Mouse (Mus musculus): ENCODE measurements at regions not wholly inside any gene's neighbourhood (a gene's known extent, or its start where the extent isn't known, plus 50 kb on each side); places are given as distances from the start of the nearest gene placed in this dataset.
"Not testable (repeated sequence)": the region's sequence is repeated elsewhere in the genome, so short reads cannot be mapped to it uniquely, and the experiment has no call there.

DNA sequence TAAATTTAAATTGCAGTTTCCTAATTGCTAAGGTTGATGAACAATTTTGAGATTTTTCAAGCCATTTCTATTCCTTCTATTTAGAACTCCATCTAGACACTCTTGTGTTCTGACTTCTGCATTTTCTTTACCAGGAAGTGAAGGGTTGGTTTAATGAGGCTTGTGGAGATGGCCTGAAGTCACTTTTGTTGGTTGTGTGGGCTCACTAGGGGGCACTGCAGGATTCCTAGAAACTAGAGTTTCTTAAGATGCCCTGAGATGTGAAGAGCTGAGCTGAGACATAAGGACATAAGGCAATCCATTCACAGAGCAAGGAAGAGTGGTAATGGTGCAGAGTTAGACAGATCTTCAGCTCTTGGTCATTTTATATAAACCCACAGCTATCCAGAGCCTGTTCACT, 656.6 kb downstream of the Dad1 start:
- DNase-seq (ENCODE audit: low spot score in 2 of 2): not testable (repeated sequence)

DNA sequence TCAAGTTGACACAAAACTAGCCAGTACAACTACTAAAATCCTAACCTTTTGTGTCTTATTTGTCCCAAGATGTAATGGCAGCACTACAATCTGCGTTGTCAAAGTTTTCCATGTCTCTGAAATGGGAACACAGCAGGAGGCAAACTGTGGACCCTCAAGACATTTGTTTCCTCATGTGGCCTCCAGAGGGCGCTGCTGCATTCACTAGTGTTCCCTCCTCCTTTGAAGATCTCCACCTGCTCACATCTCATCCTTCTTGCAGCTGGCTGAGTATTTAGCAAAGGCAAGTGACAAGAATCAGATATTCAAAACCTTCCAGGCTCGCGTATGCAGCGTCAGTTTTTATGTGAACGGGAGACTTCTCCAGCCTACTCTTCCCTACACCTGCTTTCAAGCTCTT, 663.3 kb downstream of the Dad1 start:
- DNase-seq (ENCODE audit: low spot score in 2 of 2): not testable (repeated sequence)

DNA sequence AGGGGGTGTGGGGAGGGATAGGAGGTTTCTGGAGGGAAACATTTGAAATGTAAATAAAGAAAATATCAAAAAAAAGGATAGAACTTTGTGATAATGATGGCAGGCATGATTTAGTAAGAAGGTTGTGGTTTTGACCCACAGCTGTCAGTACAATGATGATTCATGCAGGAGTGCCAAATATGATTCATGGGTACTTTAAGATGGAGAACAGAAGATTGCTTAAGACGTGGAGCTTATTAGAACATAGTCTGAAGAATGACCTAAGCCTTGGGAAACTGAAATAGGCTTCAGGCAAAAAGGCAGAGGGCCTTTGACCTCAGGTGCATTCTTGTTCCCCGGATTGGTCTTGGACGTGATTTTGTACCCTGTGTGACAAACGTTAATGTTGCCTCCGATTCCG, 671.4 kb downstream of the Dad1 start:
- DNase-seq (ENCODE audit: low spot score in 2 of 2): not testable (repeated sequence)

DNA sequence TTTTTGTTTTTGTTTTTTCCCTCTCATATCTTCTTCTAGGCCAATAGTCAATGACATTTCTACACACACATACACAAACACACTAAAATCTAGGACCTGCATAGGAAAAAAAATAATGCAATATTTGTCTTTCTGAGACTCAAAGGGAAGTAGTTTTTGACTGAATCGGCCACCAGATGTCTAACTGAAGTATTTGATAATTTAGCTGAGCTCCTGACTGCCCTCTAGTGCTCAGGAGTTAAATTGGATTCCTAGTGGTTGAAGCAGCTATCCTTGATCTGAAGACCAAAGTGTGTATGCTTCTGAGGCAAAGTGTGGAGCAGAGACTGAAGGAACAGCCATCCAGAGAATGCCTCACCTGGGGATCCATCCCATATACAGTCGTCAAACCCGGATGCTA, 672.2 kb downstream of the Dad1 start:
- DNase-seq (ENCODE audit: low spot score in 2 of 2): peak; percentile 2 to 7

DNA sequence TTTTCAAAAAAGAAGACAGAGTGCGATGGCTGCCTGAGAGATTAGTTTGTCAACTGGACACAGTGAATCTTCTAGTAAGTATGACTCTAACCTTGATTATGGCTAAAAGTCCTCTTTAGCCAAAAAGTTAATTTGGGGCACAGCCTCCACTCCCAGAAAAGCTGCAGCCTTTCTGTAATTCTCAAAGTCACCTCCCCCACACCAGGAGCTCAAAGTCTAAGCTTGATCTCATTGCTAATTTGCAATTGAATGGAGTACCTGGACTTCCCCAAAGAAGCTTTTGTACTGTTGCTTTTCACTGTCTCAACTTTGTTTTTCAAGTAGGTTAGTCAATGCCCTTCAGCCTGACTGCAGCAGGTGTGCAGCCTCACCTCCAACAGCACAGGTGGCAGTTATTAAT, 677.0 kb downstream of the Dad1 start:
- not testable (repeated sequence) for DNase-seq (ENCODE audit: low spot score in 2 of 2)

DNA sequence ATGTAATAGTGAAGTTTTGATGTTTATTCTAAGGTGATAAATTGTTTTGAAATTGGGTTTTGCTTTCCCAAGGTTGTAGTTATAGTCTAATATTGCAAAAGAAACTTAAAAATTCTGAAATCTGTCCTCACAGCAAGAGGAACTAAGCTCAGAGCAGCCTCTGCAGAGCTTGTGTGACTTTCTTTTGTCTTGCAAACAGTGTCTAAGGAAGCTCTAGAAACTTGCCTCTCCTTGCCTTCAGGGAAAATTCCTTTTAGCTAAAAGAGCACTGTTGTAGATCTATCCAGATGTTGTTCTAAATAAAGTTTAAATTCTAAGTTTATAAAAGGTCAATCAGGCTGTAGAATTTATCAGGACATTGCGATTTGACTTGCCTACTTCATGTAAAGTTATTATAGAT, 681.2 kb downstream of the Dad1 start:
- DNase-seq (ENCODE audit: low spot score in 2 of 2): not testable (repeated sequence)

DNA sequence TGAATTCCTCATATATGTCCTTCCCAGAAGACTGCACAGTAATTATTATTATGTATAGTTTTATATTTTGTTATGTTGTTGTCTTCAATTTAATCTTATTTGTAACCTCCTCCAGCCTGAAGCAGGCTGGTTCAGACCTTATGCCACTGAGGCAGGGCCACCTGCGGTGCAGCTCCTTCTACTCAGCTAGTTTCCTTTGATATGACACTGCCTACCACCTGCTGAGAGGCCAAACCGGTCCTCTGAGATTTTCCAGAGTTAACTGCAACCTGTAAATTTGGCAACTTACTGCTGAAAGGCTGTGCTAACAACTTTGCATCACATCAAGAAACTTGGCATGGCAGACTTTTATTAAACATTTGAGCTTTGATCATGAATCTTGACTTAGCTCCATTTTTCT, 691.3 kb downstream of the Dad1 start:
- DNase-seq (ENCODE audit: low spot score in 2 of 2): no peak

DNA sequence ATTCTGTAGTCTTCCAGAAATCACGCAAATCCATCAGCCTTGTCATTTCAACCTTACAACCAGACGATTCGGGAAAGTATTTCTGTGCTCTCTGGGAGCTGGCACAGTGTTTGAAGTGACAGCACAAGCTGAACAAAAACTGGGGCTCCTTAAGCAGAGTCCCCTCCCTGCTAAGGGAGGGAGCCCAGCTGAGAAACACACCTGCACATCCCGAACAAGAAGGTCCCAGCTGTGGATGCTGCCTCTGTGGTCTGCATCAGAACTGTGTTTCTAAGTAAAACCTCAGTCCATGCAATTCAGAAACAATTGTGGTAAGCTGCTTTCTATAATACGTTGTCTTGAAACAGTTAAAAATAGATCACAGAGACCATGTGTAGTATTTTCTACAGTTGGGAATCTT, 693.8 kb downstream of the Dad1 start:
- not testable (repeated sequence) for DNase-seq (ENCODE audit: low spot score in 2 of 2)

DNA sequence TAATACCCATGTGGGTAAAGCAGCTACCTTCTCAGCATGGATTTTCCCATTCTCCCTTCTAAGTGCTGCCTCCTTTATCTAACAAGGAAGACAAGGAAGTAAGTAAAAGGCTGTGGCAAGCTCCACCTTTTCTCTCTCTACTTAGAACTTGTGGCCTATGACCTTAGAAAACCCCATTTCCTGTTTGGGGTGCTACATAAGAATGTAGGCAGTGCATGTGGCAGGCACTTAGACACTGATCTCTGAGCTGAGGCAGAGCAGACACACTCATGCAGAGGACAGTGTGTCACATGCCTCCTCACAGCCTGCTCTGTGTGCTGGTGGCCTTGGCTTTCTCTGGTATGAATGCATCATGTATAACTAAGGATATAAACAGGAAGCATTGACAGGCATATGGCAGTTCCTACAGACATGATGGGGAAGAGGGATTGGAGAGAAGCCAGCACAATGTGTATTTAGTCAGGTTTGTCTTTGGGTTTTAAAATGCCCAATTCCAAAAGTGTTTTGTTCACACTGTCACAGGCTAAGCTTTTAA, 694.5 kb downstream of the Dad1 start:
- not testable (repeated sequence) for DNase-seq (ENCODE audit: low spot score in 2 of 2)

DNA sequence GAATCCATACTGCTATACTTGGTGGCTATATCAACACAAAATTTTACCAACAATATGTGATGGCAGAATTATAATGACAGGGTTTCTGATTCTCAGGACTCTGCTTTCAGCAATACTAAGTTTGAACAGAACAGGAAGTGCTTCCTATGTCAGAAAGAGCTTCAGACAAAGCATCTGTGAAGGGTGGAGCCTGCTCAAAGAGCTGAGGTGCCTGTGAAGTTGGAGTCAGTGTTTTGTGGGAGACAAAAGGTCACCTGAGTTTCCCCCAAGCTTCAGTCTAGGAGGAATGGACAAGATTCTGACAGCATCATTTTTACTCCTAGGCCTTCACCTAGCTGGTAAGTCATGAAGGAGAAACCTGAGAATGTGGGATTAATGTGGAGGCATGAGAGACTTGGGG, 700.1 kb downstream of the Dad1 start:
- DNase-seq (ENCODE audit: low spot score in 2 of 2): no peak

DNA sequence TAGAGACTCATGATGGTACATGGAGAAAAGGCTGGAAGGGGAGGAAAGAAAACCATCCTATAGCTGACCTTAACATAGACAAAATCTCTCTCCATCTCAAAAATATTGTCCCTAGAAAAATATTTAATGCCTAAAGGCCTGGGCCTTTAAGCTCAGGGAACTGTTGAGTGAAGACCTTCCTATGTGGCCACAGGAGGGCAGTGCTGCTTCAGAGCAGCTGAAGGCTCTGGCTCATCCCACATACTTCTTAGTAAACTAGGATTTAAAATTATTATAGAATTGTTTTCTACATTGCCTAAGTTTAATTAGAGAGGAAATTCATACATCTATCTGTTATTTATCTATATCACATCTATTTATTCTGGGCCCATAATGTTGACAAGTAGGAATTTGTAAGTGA, 706.5 kb downstream of the Dad1 start:
- peak; percentile 4 to 9 for DNase-seq (ENCODE audit: low spot score in 2 of 2)

DNA sequence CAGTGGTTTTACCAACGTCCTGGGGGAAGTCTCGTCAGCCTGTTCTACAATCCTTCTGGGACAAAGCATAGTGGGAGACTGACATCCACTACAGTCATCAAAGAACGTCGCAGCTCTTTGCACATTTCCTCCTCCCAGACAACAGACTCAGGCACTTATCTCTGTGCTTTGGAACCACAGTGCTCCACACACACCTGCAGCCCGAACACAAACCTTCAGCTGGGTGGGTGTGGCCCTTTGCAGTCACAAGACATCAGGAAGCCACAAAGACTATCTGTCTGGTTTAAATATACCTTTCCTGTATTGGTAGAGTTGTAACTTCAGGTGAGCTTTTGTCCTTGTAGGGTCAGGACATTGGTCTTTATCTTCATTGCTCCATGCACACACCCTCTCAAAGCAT, 708.6 kb downstream of the Dad1 start:
- DNase-seq (ENCODE audit: low spot score in 2 of 2): no peak

DNA sequence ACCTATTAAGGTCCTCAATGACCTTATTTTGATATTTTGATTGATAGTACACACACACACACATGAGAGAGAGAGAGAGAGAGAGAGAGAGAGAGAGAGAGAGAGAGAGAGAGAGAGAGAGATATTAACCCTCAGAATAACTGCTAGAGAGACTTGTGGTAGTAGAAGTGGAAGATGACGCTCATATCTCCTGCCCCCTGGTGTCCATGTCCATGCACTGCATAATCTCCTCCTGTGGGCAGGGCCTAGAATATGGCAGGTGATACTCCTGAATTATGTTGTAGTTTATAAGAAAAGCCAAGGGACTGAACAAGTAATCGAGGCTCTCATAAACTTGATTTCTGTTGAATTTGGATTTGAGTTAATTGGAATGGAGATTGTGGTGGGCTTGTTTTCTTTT, 712.3 kb downstream of the Dad1 start:
- DNase-seq (ENCODE audit: low spot score in 2 of 2): peak in 1 of 2 experiments; percentile 25

DNA sequence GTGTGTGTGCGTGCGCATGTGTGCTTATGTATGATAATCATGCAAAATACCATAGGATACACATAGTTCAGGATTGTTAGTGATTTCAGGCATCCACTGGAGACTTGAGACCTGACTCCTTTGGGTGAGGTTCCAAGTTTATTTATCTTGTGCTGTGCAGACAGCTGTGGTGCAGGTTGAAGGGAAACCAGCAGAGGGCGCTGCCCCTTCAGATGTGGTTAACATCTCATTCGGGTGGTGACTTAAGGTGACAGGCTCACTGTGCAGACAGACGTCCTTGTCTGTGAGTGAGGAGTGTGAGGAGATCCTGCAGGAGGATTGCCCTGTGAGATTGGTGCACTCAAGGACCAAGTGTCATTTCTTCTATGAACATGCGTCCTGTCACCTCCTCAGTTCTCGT, 716.0 kb downstream of the Dad1 start:
- DNase-seq (ENCODE audit: low spot score in 2 of 2): not testable (repeated sequence)

DNA sequence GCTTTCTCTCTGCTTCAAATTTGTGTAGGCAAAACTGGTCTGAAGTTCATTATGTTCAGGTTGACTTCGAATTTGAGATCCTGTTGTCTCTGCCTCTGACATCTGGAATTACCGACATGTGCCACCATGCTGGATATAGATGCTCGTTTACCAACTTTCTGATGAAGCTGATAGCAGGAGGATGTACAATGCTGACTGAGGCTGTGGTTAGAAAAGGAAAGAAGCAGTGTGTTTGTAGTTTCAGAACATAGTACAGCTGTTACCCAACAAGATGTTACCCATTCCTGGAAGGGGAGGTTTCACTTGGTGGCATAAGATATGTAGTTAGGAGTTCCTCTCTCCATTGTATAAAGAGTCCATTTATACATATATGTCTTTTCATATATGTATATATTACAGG, 730.5 kb downstream of the Dad1 start:
- DNase-seq (ENCODE audit: low spot score in 2 of 2): not testable (repeated sequence)

DNA sequence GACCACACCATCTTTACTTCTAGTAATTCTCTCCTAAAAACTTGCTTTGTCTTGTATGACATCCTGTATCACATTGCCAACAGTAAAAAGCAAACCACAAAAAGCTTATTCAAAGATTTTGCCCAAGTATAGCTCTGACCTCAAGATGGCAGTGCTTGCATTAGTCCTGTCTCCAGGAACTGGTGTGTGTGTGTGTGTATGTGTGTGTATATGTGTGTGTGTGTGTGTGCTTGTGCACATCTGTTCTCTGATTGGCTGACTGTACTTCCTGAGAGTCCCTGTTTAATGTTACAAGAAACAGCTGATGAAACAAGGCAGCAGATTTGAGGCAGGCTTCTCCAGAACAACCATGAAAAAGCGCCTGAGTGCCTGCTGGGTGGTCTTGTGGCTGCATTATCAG, 735.0 kb downstream of the Dad1 start:
- DNase-seq (ENCODE audit: low spot score in 2 of 2): not testable (repeated sequence)

DNA sequence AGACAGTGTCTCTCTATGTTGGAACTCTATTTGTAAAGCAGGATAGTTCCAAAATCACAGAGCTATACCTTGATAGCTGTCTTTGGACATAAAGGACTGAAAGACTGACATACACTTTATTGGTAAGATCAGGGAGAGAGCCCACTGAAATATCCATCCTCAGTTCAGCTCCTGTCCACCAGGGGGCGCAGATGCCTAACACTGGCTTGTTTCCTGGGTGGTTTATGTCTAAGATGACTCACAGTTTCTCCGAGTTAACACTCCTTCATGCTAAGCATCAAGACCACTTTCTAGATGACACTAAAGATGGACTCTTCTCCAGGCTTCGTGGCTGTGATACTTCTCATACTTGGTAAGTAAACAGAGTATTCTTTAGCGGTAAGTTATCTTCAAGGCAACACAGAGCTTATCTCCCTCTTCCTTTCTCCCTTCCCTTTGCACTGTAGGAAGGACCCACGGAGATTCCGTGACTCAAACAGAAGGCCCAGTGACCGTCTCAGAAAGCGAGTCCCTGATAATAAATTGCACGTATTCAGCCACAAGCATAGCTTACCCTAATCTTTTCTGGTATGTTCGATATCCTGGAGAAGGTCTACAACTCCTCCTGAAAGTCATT, 737.2 kb downstream of the Dad1 start:
- not testable (repeated sequence) for DNase-seq (ENCODE audit: low spot score in 2 of 2)

DNA sequence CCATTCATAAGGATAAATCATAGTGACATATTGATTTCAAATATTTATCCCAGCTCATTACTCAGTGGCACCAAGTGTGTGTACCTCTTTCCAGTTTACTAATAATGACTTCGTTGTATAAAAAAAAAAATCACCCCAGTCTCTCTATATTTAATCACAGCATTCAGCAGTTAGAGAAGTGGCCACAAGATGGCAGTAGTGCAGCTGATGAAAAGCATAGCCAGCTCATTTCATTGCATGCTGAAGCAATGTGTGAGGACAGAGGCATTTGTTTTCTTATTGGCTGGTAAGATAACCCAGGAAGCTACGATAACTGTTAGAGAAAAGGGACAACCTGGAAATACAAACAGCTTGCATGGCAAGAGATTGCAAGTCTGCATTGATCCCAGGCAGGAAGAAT, 748.5 kb downstream of the Dad1 start:
- DNase-seq (ENCODE audit: low spot score in 2 of 2): peak; percentile 31 to 41

DNA sequence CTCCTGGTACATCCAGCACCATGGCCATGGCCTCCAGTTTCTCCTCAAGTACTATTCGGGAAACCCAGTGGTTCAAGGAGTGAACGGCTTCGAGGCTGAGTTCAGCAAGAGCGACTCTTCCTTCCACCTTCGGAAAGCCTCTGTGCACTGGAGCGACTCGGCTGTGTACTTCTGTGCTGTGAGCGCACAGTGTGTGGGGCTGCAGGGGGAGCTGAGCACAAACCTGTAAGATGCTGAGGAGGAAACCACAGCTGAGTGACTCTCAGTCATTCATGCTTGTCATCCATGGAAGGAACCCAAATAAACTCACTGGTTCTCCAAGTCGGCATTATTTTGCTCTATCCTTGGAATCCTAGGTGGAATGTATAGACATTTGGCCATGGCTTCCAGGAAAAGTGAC, 765.5 kb downstream of the Dad1 start:
- not testable (repeated sequence) for DNase-seq (ENCODE audit: low spot score in 2 of 2)

DNA sequence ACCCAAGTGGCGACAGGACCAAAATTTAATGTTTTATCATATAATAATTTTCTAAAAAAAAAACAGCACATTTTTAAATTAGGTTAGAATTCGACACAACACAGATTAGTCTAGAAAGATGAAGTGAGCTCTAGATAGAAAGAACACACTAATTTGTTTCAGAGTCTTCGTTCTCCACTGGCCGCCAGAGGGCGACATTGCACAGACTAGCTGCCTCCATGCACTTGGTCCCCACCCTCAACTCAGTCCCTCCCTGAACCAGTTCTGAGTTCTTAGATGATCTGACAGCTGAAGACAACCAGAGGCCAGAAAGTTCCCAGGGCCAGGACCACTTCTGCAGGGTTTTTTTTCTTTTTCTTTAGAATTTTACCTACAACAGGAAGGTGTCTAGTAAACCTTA, 766.3 kb downstream of the Dad1 start:
- not testable (repeated sequence) for DNase-seq (ENCODE audit: low spot score in 2 of 2)

DNA sequence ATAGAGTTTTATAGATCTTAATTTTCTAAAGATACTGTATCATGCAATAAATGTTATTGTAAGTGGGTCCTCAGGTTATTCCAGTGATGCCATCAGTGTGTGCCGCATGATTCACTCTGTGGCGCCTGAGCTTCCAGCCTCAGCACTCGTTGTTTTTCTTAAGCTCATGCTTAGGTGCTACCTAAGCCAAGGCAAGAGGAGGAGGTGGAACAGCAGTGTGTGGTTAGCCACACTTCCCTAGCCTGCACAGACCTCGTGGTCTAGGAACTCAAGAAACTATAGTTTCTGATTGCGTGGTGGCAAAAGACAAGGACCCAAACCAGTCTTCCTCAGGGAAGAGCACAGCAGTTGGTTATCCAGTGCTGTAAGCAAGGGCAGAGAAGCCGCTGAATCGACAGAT, 779.7 kb downstream of the Dad1 start:
- not testable (repeated sequence) for DNase-seq (ENCODE audit: low spot score in 2 of 2)

DNA sequence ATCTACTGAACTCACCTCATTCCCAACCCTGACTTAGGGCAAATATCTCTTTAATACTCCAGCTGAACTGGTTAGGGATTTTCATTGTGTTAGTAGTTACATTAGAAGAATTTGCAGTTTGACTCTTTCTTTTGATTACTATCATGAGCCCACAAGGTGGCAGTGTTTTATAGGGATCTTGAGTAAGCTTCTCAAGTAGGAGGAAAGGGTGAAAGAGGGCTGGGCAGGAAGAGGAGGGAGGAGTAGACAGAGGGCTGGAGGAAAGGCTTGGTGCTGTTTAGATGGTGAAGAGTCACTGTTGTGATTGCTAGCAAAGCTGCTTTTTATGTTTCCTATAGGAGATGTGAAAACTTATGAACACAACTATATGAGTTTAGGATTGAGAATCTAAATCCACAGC, 793.1 kb downstream of the Dad1 start:
- not testable (repeated sequence) for DNase-seq (ENCODE audit: low spot score in 2 of 2)

DNA sequence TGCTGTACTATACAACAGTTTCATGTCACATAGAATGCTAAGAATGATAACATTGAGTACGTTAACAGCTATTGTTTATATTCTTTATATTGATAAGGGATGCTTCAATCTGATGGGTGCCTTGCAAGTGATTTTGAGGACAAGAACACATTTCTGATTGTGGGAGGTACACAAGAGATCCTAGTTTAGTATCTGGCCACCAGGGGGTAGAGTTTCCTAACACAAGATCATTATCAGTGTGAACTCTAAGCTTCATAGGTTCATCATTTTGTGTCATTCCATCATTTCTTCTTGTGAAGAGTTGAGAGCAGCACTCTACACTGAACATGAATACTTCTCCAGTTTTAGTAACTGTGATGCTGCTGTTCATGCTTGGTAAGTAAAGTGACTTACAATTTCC, 799.9 kb downstream of the Dad1 start:
- DNase-seq (ENCODE audit: low spot score in 2 of 2): no peak

DNA sequence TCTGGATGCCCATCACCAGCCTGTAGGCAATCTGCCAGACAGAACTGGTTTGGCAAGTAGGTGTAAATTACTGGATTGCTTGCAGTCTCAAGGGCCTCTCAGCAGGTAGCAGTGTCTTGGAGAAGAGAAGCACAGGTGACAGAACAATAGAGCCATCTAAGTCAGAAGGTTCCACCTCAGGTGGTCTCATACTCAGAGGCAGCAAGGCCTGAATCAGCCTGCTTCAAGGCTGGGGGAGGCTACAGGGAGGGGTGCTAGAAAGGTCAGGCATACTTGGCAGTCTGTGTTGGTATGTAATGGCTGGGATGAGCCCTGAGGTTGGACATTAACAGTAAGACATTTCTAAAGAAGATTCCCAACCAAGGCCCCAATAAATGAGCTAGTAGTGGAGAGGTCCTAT, 814.3 kb downstream of the Dad1 start:
- not testable (repeated sequence) for DNase-seq (ENCODE audit: low spot score in 2 of 2)
